Mouse (Mus musculus) thymus, adult 2 months (tissue): ENCODE measurements at regions not wholly inside any gene's neighbourhood (a gene's known extent, or its start where the extent isn't known, plus 50 kb on each side); places are given as distances from the start of the nearest gene placed in this dataset.

Experiments used
- CTCF ChIP-seq: fragments of 200-500 bp; IDR thresholded peaks from 2 replicates; pipeline ENCODE4 v1.5.1; 2012; ENCODE audit warnings: mild to moderate bottlenecking, control low read depth, low read length, moderate library complexity, borderline replicate concordance; ENCODE audit not compliant: control insufficient read depth, poor library complexity, insufficient read depth; ENCODE audit errors: extremely low read depth
- POLR2A ChIP-seq: fragments of 200-500 bp; IDR thresholded peaks from 2 replicates; pipeline ENCODE4 v1.6.1; 2012; ENCODE audit warnings: mild to moderate bottlenecking, low read length, control low read depth, moderate library complexity; ENCODE audit not compliant: control insufficient read depth, poor library complexity, insufficient read depth; ENCODE audit errors: extremely low read depth

GRCm38 (mm10) chr6:99844775-99845507 lies 118.7 kb upstream of the Prok2 start:
- TF ChIP-seq CTCF (no peak), POLR2A (no peak)
